Mouse (Mus musculus): ENCODE data around the gene E2f7.
A peak's percentile ranks its signal among the peaks of the same experiment; 100 is the strongest.

E2f7 gene

DNA sequence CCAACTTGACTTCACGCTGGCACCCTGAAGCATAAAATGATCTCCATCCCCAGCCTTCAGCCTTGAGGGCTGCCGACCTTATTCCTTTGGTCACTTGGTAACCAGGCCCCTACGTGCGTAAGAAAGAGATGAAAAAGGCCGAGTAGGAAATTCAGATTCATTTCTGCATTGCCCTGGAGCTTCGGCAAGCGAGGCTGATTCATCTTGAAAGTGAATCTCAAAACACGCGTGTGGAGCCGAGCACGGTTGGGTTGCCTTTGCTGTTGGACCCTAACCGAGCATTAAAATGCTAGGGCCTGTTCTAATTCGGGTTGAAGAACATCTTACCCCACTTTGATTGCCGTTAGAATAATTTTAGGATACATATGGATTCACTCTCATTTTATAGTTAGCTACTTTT lies 28.6 kb downstream of the E2f7 start:
- DNase-seq (ENCODE audit: low spot score in 2 of 2) = no peak

DNA sequence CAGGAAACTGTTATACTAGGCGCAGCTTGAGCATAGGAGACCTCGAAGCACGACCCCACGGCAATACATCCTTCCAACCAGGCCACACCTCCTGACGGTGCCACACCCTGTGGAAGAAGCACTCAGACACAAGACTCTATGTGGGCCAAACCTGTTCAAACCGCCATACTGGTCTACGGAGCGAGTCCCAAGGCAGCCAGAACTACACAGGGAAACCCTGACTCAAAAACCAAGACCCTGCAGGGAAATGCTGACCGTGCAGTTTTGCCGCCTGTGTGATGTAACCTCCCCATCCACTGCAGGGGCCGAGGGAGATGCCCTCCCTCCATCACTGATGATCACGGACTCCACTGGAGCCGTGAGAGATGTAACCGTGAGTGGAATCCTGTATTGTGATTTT lies 36.5 kb downstream of the E2f7 start:
- DNase-seq (ENCODE audit: low spot score in 2 of 2) = no peak

DNA sequence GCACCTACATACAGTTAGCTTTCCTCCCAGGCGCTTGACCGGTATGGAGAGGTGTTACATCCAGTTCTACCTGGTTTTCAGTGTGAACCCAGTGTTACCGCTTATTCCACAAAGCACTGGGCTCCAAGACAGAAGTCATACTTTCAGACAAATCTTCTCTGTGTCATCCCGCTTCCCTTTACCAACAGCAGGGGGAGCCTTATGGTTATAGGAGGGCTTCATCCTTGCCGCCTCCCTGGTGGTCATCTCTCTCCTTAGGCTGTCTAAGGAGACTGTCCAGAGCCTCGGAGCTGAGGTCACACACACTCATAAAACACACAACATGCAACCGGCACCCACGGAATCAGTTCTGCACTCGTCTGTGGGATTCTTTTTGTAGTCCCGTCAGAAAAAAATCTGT lies 37.4 kb downstream of the E2f7 start:
- no peak for DNase-seq (ENCODE audit: low spot score in 2 of 2)

DNA sequence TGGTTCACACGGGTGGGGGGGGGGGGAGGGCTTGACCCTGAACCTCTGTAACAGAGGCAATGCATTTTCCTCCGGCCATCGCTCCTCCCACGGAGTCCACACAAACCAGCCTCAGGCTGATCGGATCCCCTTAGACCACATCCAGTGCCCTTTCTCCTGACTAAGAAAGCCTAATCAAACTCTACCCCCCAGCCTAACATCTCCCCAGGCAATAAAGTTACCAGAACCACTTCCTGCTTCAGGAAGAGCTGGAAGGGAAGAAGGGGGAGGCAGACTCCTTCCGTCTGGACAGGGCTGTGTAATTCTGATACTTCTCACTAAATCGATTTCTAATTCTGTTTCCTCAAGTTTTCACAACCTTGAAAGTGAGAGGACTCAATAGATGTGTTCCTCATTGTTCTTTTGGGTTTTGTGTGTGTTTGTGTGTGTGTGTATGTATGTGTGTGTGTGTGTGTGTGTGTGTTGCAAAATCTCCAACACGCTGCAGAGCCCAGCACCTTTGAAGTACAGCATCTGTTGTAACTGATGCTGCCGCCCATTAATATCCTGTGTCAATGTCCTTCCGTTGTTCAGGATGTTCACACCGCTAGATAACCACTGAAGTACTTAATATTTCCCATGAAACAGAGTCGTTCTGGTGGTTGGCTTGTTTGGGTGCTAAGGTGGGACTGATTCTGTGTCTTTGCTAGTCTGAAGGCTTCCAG lies 43.0 kb downstream of the E2f7 start:
- no peak for DNase-seq (ENCODE audit: low spot score in 2 of 2)

- no peak for DNase-seq (ENCODE audit: low spot score in 2 of 2)
Observed at GRCm38 (mm10) chr10:110789683-110790082, 44.4 kb downstream of the E2f7 start.

DNA sequence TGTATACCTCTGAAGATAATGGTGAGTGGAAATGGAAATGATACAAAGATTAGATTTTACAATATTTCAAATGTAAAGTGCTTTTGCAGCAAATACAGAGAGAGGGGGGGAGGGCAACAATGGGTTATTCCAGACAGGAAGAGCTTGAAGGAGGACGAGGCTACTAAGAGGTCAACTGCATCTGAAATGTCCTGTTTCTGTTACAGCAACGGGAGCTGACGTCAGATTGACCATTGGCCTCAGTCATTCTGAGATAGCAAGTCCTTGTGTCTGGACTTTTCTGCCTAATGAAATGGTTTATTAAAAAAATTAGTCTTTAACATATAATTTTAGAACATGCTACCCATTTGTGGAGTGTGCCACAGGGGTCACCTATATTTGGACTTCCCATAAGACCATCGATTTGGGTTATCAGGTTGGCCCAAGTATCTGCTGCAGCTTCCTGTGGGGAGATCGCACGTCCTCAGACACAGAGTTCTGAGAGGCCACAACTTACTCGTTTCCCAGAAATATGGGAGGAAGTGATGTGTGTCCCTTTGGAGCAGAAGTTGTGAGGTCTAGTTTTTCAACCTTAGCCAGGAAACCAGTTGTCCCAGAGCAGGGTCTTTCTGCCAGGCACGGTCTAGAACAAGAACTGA lies 48.0 kb downstream of the E2f7 start:
- DNase-seq (ENCODE audit: low spot score in 2 of 2) = no peak

GRCm38 (mm10) chr10:110794564-110795205 lies 49.4 kb downstream of the E2f7 start:
- DNase-seq (ENCODE audit: low spot score in 2 of 2) = peak in 1 of 2 experiments; percentile 26

- DNase-seq (ENCODE audit: low spot score in 2 of 2) = no peak
Observed at GRCm38 (mm10) chr10:110795206-110795796, 50.1 kb downstream of the E2f7 start.

- DNase-seq (ENCODE audit: low spot score in 2 of 2) = no peak
Observed at GRCm38 (mm10) chr10:110801296-110801695, 56.1 kb downstream of the E2f7 start.

GRCm38 (mm10) chr10:110804279-110805024 lies 59.2 kb downstream of the E2f7 start:
- DNase-seq (ENCODE audit: low spot score in 2 of 2) = no peak

DNA sequence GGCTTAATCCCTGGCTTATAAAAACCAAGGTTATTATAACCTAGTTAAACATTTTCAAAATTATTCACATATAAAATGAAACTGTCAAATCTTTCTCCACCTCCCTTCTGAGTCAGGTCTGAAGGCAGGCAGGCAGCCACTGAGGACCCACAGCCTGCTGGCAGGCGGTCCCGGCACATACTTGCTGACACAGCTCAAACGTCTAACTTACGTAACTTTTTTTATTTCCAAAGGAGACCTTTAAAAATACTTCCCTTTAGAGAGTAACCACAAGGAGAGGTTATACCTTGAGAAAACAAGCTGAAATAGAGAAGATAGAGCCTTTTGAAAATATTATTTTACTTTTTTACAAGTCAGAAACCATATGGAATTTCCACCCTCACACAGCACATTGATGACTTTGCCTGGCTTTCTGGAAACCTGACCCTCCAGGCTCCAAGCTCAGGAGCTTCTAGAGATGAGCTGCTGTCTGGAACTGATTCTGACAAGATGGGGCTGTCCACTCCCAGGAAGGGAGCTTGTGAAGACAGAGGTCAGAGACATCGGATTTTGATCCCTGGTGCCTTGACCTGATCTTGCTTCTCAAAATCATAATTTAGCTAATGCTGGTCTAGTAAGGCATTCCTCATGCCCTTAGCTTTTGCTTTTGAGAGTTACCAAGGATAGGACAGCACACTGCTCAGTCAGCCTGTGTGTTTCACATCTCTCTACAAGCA lies 59.9 kb downstream of the E2f7 start:
- DNase-seq (ENCODE audit: low spot score in 2 of 2) = no peak

DNA sequence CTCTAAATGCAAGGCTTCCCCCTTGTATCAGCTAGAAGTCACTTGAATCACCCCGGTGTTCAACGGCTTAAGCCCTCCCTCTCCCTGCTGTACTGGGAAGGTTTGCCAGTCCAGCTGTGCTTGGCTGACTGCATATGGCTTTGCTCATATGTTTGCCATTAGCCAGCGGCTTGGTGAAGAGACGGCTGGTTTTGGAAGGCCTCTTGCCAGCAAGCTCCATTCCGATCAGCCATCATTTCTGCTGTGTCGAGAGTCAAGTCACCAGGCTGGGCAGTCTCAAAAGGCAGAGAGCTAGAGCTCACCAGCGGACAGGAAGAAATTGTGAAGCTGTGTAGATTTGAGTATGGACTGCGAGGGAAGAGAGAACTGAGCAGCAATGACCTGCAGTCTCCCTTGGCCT lies 61.2 kb downstream of the E2f7 start:
- DNase-seq (ENCODE audit: low spot score in 2 of 2) = no peak

GRCm38 (mm10) chr10:110810528-110810927 lies 65.3 kb downstream of the E2f7 start:
- DNase-seq (ENCODE audit: low spot score in 2 of 2) = no peak

DNA sequence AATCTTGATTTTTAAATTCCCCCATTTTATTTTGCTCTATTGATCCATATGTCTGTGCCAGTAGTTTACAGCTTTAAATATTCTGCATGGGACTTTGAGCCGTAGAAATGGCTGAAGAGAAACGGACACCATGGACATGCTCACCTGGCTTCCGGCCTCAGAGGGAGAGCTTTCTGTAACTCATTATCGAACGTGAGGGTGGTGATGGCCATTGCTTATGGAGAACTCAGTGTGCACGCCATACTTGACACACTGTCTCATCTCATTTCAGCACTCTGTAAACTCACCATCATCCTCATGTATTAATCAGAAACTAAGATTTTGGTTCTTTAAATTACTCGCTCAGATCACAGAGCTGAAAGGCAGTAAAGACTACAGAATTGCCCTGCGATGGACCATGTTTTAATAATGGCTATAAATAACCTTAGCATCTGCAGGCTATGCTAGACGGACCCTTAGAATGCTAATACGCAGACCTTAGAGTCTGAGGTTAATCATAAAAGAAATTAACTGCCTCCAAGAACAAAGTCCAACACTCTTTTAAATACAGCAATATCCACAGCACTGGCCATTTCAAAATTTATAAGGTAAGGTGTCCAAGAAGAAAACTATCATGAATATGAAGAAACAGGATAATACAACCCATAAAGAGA lies 66.1 kb downstream of the E2f7 start:
- DNase-seq (ENCODE audit: low spot score in 2 of 2) = no peak

DNA sequence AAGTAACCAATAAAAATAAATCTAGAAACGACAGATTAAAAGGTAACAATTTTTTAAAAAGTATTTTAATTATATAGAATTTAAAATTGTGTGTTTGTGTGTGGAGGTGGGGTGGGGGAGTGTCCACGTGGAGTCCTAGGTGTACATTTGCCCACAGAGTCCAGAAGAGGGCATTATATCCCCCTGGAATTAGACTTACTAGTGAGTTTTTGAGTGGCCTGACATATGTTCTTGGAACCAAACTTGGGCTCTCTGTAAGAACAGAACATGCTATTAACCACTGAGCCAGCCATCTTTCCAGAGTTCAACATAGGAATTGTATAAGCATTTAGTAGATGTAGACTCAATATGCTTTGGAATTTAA lies 66.6 kb downstream of the E2f7 start:
- no peak for DNase-seq (ENCODE audit: low spot score in 2 of 2)

DNA sequence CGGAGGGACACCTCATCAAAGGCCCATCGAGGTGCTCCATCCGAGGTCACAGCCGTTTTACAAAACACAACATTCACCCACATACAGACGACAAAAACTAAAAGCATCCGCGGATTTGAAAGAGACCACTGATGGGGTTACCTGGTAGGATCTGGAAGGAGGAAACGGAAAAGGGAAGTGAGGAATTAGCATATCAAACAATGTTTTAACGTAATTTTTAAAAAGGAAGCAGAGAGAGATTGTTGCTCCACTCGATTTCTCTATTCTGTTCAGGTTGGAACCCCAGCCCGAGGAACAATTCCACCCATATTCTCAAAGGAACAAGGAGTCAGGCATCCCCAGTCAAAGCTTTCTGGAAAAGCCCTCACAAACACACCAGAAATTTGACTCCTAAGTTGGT lies 75.9 kb downstream of the E2f7 start:
- no peak for DNase-seq (ENCODE audit: low spot score in 2 of 2)

DNA sequence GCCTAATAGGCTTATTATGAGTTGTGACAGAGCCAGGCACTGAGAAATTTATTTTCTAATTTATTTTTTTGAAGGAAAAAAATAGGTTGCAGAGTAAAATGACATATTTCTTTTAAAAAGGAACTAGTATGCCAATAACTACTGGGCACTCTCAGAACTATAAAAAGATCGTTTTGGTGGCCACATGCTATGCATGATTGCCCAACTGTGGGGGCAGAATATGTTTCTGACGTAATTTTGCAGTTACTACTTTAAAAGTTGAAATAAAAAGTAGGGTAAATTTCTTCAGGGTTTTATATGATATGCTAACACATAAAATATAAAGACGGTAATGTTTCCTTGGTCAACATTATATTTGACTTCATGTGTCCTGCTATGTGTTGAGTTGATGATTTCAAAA lies 76.5 kb downstream of the E2f7 start:
- no peak for DNase-seq (ENCODE audit: low spot score in 2 of 2)

DNA sequence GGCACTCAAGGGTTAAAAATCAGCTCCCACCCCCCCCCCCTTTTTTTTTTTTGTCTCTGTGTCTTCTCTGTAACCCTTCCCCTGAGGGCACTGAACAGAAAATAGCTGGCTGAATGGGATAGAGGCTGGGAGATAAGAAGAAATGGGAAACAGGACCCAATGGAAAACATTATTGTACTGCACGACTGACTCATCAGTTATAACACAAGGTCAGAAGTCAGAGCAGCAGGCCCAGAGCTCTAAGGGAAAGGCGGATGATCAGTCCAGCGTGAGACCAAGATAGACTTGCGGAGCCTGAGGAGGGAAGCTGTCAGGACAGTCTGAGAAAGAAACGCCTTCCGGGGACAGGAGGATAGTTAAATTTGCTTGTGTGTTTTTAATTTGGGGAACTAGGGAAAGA lies 87.1 kb downstream of the E2f7 start:
- DNase-seq (ENCODE audit: low spot score in 2 of 2) = no peak

- no peak for DNase-seq (ENCODE audit: low spot score in 2 of 2)
Observed at GRCm38 (mm10) chr10:110835115-110835806, 90.0 kb downstream of the E2f7 start.
